Mouse (Mus musculus): ENCODE data around the gene Olfr1228.

DNA sequence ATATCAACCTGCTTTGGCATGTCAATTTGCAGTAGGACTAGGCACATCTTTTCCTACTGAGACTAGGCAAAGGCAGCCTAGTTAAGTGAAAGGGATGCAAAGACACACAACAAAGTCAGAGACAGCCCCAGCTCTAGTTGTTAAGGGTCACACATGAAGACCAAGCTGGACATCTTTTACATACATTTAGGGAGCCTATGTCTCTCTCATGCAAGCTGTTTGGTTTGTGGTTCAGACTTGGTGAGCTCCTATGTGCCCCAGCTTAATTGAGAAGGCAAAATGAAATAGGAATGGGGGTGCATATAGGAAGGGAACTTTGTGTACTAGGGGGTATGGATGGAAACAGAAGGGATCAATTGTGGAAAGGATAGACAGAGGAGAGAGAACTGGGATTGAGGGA, at the start of gene Olfr1228:
- TF ChIP-seq CTCF (conservative IDR thresholded peaks at IDR 0.05; ENCODE audit: insufficient read depth, insufficient read length, low read depth, low read length): no peak
- TF ChIP-seq POLR2A (IDR thresholded peaks at IDR 0.05; ENCODE audit: low read depth, low read length): no peak

Measured in kidney, adult 2 months (tissue).